Mouse (Mus musculus) adrenal gland, postnatal 36 days (tissue): ENCODE measurements around the gene Tcaf3. TPM values are rescaled to one million over a fixed set of nuclear protein-coding genes. Genes with fewer than 3 reads are reported as not detected.

Experiments used
- DNase-seq, 2 experiments: peaks; one replicate each; pipeline ENCODE4 v3.0.0; 2021; ENCODE audit warnings: mixed read lengths in 1 of 2
- total RNA-seq, 2 experiments: library from RNA; stranded (reverse); gene quantifications; 2 replicates each; pipeline ENCODE4 v1.2.3; 2021

The Tcaf3 gene
- total RNA-seq, 2 experiments from 2014 or later, result not detected

- peak; percentile 41 to 51 for DNase-seq
Measured at GRCm38 (mm10) chr6:42542036-42543031, 55.2 kb downstream of the Tcaf3 start.

- no peak for DNase-seq
Measured at GRCm38 (mm10) chr6:42540681-42541080, 56.8 kb downstream of the Tcaf3 start.

GRCm38 (mm10) chr6:42539711-42540110 is 57.8 kb downstream of the Tcaf3 start:
- DNase-seq, result no peak

Other genes starting within 250 kb of the Tcaf3 start
- gene Zyx, start 248.1 kb downstream of the Tcaf3 start, total RNA-seq, result 100 to 1,000 TPM; 107 to 144 TPM
- gene Epha1, start 224.4 kb downstream of the Tcaf3 start, total RNA-seq, result under 1 TPM; 0.46 to 0.49 TPM
- 1 to 10 TPM; 2.3 to 5.9 TPM for gene Tas2r143, start 197.5 kb downstream of the Tcaf3 start, total RNA-seq
- gene Tas2r135, start 192.3 kb downstream of the Tcaf3 start, total RNA-seq, result 1 to 10 TPM; 1.3 to 6.4 TPM
- gene Tas2r126, start 163.2 kb downstream of the Tcaf3 start, total RNA-seq, result 1 to 10 TPM in 1 of 2 experiments, not detected in 1; 3.7 TPM
- gene Olfr458, start 132.5 kb downstream of the Tcaf3 start, total RNA-seq, result not detected
- not detected for gene Olfr457, start 121.4 kb downstream of the Tcaf3 start, total RNA-seq
- not detected for gene Olfr456, start 110.5 kb downstream of the Tcaf3 start, total RNA-seq
- gene Olfr455, start 50.1 kb downstream of the Tcaf3 start, total RNA-seq, result not detected
- gene Tcaf2, start 47.6 kb upstream of the Tcaf3 start, total RNA-seq, result 10 to 100 TPM in 1 of 2 experiments, 1 to 10 TPM in 1; 9.4 to 13.7 TPM
- 10 to 100 TPM; 71.7 to 85.6 TPM for gene Tcaf1, start 112.4 kb upstream of the Tcaf3 start, total RNA-seq
- gene Olfr453, start 141.7 kb upstream of the Tcaf3 start, total RNA-seq, result not detected
- not detected for gene Olfr38, start 158.7 kb upstream of the Tcaf3 start, total RNA-seq
- not detected for gene Olfr452, start 187.4 kb upstream of the Tcaf3 start, total RNA-seq
- not detected for gene Olfr450, start 214.2 kb upstream of the Tcaf3 start, total RNA-seq
- not detected for gene Olfr449, start 236.7 kb upstream of the Tcaf3 start, total RNA-seq